Mouse (Mus musculus): ENCODE results near the gene Akap9.

DNA sequence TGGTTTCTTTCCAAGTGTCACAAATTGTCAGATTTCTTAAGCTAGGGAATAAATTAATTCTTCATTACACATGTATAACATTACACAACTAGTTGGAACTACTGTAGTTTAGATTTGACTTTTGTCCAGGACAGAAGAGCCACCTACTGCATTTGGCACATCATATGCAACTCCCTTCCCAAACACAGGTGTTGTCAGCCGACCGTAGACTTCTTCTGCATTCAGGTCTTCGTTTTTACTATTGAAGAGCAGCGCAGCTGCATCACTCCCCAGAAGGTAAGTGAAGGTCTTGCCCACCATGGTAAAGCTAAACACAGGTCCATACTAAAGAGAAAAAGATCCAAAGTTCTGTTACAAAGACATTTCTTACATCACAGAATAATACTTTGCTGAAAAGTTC, 173.2 kb downstream of the Akap9 start:
- no peak for TF ChIP-seq CTCF (IDR thresholded peaks at IDR 0.05; ENCODE audit: low read depth)
- no peak for TF ChIP-seq EP300 (optimal IDR thresholded peaks at IDR 0.05)
